Mouse (Mus musculus) lung, postnatal 4 days (tissue): ENCODE measurements at regions not wholly inside any gene's neighbourhood (a gene's known extent, or its start where the extent isn't known, plus 50 kb on each side); places are given as distances from the start of the nearest gene placed in this dataset.
A peak's percentile ranks its signal among the peaks of the same experiment; 100 is the strongest.

Experiments used
- DNase-seq, 2 experiments: peaks; one replicate each; pipeline ENCODE4 v3.0.0; 2021

DNA sequence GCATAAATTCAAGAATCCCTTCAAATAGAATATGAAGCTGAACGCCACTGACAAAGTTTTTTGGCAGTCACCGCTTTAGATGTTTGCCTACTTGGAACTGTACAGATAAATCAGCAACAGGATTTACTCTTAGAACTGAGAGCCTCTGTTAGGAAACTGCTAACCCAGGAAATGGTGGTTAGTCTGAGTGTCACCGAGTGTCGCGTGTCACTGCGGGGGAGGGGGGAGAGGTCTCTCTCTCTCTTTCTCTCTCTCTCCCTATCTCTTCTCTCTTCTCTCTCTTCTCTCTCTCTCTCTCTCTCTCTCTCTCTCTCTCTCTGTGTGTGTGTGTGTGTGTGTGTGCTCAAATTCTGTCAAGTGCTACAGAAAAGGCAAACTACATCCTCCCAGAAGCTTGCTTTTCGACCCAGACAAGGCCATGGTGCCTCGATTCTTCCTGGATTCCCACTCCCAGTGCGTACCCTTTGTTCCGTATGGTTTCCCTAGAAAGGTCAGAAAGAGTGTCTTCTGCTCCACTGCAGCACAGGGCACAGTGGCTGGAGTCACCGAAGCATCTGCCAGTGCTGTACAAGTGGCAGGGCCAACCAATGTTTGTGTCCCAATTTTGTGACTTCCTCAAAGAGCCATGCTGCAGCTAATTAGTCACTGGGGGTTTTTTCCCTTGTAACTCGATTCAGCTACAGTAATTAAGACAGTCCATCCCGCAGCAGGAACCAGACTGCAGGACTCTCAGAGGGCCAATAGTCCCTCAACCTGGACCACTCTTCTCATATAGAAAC, 87.0 kb downstream of the Cog6 start:
- peak in 1 of 2 experiments; percentile 22 for DNase-seq

DNA sequence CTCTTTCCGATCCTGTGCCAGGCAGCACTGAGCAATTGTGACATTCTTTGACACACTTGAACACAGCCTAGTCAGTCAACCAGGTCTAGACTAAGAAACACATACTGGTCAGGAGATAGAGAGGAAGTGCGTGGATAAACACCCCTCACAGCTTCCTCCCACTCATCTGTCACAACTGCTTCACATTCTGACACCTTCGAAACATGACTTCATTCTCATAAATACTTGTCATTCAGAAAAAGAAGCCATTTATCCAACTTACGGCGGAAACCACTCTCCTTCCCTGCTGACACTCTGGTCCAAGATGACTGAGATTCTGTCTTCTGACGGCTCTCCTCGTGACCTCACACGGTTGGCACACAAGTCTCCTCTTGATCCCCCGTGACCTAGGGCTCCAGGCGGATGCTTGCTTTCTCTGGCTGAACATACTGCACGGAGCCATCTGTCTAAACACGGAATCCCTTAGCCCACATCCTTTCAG, 89.6 kb downstream of the Cog6 start:
- peak; percentile 58 to 71 for DNase-seq

DNA sequence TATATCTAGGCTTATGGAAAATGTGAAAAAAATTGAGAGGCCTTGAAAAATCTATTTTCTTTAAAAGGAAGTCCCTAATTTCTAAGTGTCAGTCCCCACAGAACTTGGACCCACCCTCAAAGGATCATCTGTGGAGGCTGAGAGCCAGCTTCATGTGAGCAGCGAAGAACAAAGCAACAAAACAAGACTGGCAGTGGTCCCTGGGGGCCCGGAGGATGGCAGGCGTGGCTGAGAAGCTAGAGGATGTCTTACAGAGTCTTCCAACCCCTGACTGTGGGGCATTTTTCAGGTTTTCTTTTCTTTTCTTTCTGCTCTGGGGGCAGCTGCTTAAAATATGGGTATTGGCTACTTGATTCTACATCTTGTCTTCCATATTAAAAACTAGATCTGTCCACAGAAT, 90.5 kb downstream of the Cog6 start:
- peak; percentile 28 to 47 for DNase-seq

DNA sequence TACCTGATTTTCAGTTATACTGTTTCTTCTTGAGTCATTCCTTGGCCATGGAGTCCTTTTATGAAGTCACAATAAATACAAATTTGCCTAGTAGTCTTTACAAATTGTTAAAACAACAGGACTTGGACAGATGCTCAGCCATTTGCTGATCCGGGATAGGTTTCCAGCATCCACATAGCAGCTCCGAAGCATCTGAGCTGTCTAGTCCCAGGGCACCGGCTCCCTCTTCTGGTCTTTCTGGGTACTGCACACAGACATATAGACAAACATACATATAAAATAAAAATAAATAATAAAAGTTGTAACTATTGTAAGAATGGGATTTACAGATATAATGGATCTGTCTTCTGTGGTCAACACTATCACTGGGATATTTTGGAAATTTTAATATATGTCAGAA, 91.8 kb downstream of the Cog6 start:
- DNase-seq, result peak in 1 of 2 experiments; percentile 31

DNA sequence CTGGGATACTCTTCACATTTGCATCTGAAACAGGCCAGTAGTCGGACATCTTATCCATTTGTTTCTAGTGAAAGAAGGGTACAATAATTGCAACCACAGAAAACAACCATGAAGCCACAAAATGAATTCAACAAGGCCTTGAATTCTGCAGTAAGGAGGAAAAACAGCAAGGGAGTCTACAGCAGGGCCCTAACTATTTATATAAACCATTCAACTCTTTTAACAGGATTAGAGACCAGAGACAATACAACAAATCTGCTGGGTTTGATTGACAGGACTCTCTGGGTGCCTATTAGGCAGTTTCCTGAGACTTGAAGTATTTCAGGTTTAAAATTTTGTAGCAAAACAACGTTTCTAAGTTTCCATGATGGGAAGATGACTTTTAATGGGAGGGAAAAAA, 92.4 kb downstream of the Cog6 start:
- no peak for DNase-seq

DNA sequence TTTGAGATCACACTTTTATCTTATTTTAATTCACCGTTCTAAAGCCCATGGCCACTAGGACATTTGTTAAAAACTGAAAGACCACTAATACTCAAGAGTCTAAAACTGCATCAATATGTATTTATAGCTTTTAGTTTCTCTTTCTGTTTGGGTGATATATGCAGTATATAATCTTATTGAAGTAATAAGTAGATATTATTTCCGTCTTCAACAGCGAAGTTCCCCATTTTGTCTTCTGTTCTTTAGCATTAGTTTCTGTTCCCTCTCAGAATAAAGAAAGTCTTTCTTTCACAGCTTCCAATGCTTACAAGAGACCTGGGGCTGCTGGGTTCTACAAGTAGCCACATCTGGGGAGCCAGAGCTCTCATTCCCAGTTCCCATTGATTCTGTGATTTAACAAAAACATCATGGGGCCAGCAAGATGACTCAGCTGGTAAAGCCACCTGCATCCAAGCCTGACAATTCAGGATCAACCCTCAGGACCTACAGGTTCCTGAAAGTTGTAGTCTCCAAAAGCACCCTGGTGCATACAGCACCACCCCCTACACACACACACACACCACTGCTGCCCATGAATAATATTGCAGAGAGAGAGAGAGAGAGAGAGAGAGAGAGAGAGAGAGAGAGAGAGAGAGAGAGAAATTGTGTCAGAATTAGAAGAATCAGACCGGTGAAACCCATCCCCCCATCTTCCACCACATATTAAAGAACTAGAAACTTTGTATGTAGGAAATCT, 93.0 kb downstream of the Cog6 start:
- no peak for DNase-seq

DNA sequence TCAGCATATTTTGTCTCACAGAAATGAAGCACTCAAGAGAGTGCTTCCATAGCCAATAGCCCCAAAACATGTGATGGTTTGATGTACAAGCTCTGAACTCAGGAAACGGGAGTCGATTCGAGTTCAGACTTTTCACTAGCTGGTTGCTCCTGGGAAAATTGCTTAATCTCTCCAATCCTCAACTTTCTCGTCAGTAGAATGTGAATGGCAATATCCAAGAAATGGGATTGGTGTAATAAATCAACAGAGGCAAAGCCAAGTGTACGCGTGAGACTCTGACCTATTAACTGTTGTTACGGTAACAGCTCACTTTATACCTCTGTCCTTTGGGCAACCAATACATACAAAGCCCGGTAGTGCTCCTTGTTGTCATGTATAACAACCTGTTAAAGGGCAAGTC, 94.6 kb downstream of the Cog6 start:
- no peak for DNase-seq

DNA sequence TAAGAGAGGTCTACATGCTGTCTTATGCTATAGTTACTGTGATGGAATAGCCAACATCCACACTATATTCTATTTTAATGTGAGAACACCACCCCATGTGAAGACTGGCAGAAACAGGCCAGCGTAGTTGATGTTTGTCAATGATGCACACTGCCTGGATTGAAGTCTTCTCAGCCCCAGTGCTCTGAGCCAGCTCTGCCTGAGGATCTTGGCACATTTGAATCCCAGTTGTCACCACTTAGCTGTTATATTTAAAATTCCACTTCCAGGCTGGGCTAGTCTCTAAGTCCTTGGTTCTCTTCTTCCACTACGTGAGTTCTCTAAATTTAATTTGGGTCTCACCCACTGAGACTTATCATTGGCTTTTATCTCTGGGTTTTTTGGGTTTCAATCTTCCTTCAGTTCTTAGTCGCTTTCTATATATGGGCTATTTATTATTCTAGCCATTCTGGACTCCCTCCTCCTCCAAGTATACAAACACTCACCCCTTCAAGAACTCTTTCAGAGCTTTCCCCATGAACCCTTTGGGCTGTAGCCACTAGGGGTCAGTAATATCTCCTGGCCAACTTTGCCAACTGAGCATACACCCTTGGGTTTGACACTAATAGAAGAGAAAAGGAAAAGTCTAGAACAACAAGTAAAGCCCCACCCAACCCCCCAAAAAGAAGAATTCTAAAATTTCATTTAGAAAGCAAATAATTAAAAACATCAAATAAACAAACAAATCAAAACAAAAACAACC, 110.0 kb downstream of the Cog6 start:
- no peak for DNase-seq

DNA sequence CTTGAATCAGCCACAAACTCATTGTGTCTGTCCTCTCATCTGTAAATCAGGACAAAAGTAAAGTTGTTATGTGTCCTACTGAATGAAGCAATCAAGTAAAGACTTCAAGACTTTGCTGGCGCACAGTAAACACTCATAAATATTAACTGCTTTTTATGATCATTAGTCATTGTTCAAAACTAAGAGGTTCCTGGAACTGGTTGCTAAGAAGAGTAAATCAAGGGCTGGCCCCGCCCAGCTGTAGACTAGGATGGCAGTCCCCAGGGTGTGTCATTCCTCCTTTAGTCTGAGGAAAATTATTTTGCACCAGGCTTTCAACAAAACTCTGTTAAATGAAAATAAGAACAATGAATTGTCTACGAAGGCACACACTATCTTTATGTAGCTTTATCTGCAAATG, 113.0 kb downstream of the Cog6 start:
- DNase-seq, result no peak

DNA sequence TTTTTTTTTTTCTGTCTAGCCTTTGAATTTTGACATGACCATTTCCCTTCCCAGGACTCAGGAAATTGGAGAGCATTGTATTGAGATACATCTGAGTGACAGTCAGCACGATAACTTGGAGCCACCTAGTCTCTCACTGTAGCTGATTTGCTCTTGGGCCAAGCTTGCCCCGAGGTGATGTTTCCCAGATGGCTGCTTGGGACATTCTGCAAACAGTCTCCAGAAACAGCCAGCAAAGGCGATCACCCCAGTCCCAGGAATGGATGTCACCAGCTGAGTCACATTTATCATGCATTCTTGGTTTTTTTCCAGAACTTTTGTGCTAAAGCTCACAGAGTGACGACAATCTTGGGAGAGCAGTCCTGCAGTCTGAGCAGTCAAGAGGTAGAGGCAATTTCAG, 119.4 kb downstream of the Cog6 start:
- peak in 1 of 2 experiments; percentile 51 for DNase-seq

DNA sequence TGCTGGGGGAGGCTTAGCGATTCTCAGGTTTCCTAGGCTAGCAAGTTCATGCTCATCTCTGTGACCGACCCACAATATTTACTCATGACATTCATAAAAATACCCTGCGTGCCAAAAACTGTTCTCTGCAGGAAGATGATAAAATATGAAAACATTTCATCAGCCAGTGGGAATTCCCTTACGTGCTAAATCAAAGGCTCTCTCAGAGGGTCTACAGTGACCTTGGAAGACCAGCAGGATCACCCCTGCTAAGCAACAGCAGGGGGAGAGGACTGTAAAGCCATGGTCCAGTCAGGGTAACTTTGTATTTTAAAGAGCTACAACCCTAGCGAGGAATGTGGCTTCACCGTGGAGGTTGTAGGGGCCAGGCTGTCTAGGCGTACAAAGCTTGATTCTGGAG, 120.6 kb downstream of the Cog6 start:
- DNase-seq, result no peak

DNA sequence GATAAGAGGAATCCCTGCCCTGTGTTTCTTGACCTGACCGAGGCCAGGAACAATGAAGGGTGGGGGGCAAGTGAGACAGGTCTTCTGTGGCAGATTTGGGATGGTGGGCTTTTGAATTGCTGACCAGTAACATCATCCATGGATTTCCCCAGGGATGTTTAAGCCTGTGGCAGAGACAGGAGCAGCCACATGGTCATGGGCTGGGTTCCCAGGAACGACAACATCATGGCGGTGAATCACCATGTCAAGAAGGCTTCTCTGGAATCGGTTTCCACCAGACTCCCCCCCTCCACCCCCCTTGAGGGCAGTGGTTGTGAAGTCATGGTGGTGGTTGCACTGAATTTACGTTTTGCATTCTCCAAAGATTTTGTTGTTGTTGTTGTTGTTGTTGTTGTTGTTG, 121.3 kb downstream of the Cog6 start:
- DNase-seq, result no peak

DNA sequence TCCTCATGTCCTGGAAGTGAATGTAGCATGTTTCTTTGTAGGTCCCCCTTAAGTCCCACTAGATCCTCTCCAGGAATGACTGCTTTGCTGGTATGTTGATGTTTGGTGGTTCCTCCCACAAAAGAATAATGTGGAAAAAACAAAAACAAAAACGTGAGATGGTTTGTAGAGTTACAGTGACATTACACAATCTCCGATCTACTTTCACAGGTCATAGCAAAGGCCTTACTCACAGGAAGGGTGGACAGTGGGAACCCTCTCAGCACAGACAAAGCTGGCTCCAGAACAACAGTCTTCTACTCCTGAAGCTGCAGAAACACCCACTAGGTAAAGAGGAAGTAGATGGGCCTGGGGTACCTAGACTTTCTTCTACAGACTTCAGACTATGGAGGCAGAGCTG, 122.2 kb downstream of the Cog6 start:
- no peak for DNase-seq

DNA sequence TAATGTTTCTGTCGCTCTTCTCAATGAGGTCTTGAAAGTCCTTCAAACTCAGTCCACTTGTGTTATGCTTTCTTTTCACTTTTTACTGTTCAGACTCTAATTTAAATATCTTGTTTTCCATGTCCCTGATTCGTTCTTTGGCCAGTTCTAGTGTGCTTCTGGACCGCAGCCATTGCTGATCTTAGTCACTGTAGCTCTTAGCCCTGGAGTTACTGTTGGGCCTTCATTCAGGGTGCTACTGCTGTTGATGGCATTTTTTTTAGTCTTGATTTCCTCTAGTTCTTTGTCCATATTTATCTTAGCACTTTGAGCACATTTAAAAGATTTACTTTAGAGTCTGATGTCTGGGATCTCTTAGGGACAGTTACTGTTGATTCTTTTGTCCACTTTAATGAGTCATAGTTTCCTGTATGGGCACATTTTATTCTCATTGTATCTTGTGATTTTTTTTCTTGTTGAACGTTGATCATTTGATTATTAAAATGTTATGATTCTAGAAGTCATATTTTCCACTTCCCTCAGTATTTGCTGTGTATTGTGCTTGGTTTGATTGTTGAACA, 127.8 kb downstream of the Cog6 start:
- DNase-seq, result peak; percentile 51 to 69

DNA sequence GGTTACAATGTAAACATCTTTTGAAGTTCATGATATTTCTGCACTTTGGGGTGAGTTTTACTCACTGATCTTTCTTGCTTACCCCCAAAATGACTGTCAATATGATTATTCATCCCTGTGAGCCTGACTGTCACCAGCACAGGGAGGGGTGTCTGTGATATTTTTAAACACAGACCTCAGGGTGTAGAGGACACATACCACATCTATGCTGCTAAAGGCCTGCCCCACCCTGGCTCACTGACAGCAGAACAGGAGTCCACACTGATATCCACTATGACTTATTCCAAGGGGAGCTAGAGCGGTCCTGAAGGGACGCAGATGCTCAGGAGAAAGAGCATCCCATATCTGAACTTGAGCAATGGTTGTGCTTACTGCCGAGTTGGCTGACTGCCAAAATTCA, 135.1 kb downstream of the Cog6 start:
- no peak for DNase-seq

DNA sequence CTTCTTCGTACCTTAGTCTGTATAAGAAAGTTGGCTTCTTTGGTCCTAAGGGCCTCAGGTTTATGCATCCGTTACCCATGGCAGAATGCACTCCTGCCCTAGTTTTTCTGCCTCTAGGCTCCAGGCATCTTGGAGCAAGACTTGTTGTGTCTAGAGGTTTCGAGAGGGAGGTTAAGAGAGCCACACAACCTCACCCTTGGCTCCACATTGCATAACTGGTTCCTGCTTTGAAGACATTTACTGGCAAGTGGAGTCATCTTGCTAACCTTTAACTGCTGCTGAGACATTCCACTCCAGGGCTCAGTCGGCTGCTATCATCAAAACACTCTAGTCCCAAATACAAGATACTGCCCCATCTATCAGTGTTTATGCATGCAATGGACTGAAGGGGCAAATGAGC, 135.9 kb downstream of the Cog6 start:
- no peak for DNase-seq

DNA sequence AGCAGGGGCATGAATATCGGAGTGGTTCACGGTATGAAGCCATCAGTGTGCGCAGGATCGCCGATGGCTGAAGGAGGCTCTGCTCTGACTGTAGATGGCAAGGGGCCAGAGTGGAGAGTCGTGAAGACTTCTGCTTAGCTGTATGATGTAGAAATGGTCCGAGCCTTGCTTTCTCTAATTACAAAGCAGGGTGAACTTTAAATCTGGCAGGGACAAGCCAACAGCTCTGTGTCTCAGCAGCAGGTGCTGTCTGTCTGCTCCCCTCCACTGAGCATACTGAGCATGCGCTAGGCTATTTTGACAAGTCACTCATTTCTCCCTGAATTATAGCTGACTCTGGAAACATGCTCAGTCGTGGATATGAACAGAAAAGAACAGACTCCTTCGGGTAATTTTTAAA, 137.3 kb downstream of the Cog6 start:
- DNase-seq, result no peak

DNA sequence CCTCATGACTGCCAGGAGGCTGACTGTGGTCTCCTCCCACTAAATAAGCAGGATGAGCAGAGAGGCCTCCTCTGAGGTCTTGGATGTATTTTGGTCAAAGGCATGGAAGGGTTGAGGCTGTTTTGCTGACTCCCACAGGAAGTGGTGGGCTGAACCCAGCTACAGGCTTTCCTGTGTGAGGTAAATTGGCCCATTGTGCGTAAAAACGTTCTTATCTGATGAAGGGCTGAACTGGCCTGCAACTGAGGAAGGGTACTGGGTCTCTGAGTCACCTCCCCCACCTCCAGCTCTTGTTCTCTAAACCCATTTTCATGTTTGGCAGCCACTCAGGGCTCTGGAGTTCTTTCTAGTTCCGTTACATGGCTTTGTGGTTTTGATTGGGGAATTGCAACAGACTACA, 138.7 kb downstream of the Cog6 start:
- DNase-seq, result peak; percentile 47 to 58

DNA sequence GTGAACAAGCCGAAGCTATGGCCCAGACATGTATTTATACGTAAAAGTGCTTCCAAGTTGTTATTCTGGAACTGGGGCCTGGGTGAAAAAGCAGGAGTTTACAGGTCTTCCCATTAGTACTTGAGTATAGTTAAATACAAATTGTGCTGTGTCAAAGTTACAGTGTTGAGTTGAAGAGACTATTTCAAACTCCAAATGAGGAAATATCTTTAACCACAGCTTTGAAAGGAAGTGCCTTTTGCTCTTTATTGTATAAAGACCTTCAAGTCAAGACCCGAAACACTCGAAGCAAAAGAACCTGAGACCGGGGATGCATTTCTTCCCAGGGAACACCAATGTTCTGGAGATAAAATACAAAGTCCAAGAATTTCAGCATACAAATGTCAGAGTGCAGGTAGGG, 144.8 kb downstream of the Cog6 start:
- no peak for DNase-seq

DNA sequence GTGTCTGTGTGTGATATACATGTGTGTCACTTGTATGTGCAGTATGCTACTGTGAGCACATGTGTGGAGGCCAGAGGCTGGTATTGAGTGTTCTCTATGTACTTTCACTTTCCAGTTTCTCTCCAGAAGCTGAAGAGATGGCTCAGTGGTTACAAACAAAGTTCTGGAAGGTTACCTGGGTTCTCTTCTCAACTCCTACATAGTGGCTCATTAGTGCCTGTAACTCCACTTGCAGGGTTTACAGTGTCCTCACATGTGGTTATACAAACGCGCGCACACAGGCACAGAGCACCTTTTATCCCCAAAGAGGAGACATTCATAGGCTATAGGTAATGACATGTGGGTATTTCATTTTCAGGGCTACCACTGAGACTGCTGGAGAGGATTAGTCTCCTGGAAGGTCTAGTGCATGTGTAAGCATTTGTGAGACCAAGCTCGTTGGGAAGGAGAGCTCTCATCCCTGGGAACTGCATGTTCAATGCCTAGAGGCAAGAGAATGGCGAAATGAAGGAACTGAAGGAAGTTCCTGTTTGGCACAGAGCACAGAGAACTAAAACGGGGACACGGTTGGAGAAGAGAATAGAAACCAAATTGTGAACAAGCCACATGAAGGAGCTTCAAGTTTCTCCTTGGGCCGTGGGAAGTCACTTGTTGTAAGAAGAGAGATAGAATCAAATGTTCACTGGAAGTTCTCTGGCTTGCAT, 153.7 kb downstream of the Cog6 start:
- DNase-seq, result no peak

DNA sequence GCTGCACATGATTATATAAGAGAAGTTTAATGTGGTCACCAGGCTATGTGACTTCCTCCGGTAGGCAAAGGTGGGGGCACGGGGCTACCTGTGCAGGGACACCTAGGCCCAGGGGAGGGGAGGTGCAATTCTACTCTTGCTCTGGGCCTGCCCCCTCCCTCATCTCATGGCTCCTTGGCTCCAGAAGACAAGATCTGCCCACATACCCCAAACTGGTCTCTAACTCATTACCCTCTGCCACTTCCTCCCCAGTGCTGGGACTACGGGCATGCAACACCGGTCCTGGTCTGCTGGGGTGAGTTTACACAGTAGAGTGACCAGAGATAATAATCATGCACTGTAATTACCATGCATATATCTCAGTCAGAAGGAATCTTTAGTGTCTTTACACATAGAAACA, 155.0 kb downstream of the Cog6 start:
- DNase-seq, result no peak

DNA sequence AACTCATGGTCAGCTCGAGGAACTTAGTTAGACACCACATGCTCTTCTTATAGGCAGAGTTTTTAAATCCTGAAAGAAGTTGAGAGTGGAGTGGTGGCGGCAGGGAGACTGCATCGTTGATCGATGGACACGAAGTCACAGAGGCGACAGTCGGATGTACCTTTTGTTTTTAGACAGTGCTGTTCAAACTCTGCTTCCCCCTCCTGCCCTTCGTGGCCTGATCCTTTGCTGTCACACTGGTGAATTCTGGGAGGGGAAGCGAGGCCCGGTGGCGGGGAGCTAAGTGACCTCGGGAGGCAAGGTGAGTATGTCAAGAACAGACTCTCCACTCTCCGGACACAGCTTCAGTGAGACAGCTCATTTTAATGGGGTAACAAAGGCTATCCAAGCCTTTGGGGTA, 155.5 kb downstream of the Cog6 start:
- no peak for DNase-seq

DNA sequence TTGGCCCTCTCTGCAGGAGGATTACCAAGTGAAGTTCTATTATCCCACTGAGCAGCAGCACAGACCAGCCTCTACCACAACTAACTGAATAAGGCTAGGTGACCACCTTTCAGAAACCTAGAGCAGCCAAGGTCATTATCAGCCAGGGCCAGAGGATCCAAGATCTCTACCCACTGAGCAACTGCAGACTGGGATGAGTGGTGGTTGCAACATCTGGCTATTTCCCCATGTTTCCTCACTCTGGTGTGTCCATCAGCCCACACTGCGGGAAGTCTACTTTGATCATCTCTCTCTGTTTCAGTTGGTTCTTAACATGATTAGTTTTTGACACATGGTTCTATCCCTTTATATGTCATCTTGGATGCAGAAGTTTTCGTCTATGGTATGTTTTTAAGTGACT, 157.2 kb downstream of the Cog6 start:
- DNase-seq, result no peak
